Mouse (Mus musculus) erythroblast, embryonic 14.5 days (primary cell): Measurements from ENCODE around the gene E130208F15Rik.

Source experiments
- GATA1 ChIP-seq: IDR thresholded peaks from 2 replicates; pipeline ENCODE4 v1.6.1; 2012; ENCODE audit warnings: low read length, inconsistent platforms, mixed read lengths
- TAL1 ChIP-seq: IDR thresholded peaks from 3 replicates; pipeline ENCODE4 v1.6.1; 2012; ENCODE audit warnings: low read length, inconsistent platforms, mixed read lengths

- TF ChIP-seq GATA1 (no peak), TAL1 (no peak)
These were observed 33.5 kb upstream of the E130208F15Rik start for GRCm38 (mm10) chr7:30288046-30288445.
